Mouse (Mus musculus) fat pad, adult 2 months (tissue): ENCODE measurements at regions not wholly inside any gene's neighbourhood (a gene's known extent, or its start where the extent isn't known, plus 50 kb on each side); places are given as distances from the start of the nearest gene placed in this dataset.

Experiments
- DNase-seq: peaks from one replicate; pipeline ENCODE4 v3.0.0-alpha.2; 2011; ENCODE audit warnings: low read depth, low spot score; ENCODE audit errors: extremely low read depth

DNA sequence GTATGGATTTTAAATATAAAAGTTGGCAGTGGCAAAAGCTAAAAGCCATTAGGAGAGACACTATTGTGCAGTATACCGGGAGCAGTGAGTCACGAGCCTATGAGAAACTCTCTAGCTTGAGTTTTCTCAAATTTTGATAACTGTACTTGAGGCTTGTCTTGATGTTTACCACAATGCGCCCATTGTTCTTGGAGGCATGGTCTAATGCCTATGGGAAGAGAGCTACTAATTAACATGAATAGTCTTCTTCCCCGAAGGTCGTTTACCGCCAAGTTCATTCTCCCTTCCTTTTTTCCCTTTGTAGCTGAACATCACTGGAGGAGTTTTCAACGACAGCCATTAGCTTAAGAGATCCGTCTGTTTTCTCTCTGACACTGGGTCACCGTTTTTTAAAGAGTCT is 153.2 kb upstream of the Prox1 start:
- no peak for DNase-seq

DNA sequence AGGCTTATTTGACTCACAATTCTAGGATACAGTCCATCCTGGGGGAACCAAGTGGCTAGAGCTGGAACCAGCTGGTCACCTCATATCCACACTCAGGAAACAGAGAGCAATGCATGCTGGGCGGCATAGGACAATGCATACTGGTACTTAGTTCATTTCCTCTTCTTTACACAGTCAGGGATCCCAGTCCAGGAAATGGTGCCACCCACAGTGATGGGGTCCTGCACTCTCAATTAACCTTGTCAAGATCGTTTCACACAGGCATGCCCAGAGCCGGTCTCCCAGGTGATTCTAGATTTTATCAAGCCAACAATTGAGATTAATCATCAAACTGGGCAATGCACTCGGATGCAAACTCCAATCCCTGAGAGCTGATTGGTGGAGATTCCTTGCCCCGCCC is 145.7 kb upstream of the Prox1 start:
- DNase-seq = no peak

DNA sequence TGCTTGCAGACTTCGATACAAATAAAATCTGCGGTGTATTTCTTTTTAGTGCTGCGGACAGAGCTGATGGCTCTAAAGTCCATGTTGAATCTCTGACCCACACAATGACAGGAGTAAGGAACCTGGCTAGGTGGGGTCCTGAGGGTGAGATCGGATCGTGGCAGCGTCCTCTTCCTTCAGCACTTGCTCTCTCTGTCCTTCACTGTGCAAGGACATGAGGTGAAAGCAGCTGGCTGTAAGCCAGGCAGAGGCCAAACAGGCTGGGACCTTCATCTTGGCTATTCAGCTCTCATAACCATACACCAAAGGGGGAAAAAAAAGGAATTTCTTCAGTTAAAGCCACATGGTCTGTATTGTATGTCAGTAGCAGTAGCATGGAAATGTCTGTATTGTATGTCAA is 139.3 kb upstream of the Prox1 start:
- no peak for DNase-seq

DNA sequence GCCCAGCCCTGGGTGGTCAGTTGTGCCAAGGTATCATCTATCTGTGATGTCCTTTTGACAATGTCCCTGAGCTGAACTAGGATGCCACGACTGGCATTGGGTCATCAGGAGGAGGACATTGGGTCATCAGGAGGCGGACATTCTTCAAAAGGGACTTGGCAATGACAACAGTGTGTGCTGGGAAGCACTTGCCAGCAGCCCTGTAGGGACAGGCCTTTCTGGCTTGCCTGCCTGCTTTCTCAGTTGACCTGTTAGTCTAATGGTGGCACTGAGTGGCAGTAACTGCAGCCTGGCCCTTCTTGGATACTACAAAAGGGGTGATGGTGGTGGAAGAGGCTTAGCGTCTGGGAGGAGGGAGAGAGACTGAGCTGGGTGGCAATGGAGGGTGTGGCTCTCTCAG is 137.2 kb upstream of the Prox1 start:
- DNase-seq = no peak

DNA sequence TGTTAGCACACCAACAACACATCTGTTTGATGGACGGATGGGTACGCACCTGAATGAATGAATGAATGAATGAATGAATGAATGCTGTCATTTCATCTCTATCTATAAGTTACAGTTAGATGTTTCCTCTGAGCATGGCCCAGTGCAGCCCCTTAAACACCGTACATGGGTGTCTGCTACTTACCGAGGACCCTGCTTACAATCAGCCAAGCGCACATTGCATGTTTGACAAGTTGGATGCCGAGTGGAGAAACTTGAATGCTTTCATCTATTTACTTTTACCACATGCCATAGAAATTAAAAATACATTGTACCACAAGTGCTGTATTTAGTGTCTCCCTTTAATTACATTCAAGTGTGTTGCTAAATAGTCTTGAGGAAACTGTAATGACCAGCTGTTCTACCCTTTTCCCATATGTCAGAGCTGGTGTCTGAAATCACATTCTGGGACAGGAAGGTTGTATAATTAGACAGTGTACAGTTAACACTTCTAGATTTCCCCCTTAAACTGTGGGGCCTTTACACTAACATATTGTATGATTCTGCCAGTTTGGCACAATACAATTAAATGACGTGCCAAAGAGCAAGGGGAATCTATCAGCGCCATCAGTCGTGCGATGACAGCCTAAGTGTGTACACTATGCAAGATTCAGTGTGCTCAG is 127.3 kb upstream of the Prox1 start:
- DNase-seq = no peak

- no peak for DNase-seq
Measured at GRCm38 (mm10) chr1:190290061-190290460, 119.5 kb upstream of the Prox1 start.

GRCm38 (mm10) chr1:190286481-190287145 is 116.1 kb upstream of the Prox1 start:
- no peak for DNase-seq

GRCm38 (mm10) chr1:190285636-190286035 is 115.1 kb upstream of the Prox1 start:
- no peak for DNase-seq

- no peak for DNase-seq
Measured at GRCm38 (mm10) chr1:190285049-190285448, 114.5 kb upstream of the Prox1 start.

DNA sequence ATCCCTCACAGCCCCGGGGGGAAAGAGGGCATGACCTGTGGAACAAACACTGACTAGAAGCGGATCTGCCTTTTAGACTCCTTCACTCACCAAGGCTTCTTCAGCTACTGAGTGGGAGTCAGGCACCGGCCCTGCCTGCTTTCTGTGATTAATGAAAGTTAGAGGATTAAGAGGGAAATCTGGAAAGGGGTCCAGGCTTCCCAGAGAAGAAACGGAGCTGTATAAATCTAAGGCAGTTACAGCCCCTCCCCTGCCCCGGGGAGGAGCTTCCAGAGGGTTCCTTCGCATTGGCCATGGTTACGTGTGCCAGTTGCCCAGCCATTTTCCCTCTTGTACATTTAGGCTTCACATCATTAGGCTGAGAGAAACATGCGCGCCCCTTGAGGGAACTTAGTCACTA is 113.6 kb upstream of the Prox1 start:
- no peak for DNase-seq

- DNase-seq = no peak
Measured at GRCm38 (mm10) chr1:190280081-190280858, 109.8 kb upstream of the Prox1 start.

DNA sequence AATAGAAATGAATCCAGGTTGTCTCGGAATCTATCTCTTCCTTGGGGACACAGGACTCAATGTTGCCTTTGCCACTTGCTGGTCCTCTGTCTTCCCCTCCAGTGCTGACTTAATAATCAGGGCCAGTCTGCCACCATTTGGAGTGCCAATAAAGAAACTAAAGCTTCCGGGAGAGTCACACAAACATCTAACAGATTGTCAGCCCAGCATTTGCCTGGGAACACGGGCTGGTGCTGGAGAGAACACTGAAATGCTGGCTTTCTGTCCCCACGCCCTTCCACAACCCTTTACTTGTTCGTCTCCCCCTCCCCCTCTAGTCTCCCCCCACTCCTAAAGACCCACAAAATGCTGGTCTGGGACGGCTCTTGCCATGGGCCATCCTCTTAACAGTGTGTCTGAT is 104.4 kb upstream of the Prox1 start:
- no peak for DNase-seq

DNA sequence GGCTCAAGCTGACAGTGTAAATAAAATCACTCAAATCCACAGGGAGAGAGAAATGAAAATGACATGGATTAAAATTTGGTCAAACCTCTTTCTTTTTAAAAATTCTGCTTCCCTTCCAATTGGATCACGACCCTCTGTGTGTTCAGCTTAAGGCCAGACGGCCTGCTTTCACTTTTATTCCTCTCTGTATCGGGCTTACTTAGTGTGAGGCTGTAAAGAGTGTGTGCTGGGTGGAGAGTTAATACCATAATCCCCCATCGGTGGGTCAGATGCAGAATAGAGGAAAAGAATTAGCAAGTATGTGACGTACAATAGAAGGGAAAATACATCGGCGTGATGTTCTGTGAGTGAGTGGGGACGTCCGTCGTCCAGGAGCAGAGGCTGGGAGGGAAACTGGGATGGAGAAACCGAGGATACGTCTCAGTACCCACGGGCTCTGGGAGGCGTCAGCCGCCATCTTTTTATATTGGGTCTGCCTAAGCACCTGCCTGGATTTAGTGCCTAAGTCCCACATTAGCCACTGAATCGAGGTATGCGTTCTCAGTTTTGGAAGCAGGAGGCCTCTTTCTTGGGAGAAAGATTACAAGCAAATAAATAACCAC is 100.4 kb upstream of the Prox1 start:
- DNase-seq = no peak

DNA sequence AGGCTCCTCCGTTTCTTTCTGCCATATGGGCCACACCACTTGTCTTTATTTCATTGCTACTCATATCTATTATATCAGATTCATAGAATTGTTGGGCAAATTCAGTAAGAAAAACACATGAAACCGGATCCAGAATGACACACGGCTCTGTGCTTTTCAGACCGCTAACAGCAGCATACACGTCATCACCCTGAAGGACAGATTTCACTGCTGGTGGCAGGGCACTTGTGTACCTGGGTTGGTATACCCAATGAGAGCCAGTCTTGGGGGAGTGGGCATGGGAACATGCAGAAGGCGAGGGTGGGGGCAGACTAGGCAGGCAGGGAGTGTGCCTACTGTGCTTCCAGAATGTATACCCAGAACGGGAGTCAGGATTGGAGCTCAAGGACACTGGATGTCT is 98.7 kb upstream of the Prox1 start:
- DNase-seq = no peak

DNA sequence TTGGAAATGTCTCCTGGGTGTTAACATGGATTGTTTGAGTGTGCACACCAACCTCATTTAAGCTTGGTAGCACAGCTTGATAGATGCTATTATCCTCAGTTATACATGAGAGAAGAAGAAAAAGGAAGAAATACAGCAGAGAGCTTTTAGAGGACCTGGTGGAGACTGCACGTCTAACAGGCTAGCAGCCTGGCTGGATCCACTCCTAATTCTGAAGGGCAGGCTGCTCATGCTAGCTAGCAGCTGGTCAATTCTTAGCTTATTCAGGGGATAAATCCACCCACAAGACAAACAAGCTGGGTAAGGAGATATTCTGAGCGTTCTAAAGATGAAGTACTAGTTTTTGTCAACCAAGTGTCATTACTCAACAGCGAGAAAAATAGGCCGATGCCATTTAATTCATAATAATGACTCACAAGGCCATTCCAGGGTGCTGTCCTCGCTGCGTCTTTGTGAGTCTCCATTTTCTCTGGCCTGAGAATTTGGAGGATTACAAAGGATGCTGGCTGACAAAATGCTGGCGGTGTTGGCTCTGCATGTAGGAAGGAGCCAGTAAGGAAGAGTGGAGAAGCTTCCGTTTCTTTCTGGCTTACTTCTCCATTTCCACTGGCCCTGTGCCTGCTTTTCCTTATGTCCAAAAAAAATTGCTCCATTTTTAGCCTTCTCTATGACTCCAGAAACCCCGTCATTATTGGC is 94.7 kb upstream of the Prox1 start:
- DNase-seq = no peak

- no peak for DNase-seq
Measured at GRCm38 (mm10) chr1:190264501-190264900, 94.0 kb upstream of the Prox1 start.

DNA sequence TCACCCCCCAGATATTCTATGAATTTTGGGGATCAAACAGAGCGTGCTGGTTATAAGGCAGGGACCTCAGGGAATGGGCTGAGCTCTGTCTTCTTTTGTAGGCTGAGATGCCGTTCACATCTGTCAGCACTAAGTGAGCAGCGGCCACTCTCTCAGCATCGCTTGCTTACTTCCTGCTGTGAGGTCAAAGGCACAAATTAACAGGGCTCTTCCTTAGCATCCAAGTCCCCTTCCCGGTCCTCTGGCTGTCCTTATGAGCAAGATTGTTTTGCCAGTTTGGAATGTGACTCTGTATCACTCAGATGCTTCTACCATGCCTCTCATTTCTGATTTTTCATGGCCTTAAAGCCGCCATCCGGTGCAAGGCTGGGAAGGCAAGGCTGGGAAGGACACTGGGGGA is 93.1 kb upstream of the Prox1 start:
- DNase-seq = no peak

DNA sequence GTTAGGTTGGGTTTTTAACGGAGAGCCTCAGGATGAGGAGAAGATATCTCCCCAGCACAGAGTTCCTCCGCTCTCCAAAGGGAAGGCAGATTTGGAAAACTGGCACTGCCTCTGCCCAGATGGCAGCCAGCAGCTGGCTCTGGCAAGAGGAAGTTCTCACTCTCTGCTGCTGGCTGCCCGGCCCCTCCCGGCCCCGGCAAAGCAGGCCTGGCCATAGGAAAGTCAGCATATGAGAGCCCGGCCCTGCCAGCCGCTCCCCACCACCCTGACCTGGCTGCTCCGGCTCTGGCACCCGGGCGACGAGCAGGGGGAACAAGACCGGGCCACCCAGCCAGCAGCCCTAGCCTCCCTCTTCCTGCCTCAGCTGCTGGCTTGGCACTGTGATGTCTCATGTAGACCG is 89.1 kb upstream of the Prox1 start:
- DNase-seq = no peak

DNA sequence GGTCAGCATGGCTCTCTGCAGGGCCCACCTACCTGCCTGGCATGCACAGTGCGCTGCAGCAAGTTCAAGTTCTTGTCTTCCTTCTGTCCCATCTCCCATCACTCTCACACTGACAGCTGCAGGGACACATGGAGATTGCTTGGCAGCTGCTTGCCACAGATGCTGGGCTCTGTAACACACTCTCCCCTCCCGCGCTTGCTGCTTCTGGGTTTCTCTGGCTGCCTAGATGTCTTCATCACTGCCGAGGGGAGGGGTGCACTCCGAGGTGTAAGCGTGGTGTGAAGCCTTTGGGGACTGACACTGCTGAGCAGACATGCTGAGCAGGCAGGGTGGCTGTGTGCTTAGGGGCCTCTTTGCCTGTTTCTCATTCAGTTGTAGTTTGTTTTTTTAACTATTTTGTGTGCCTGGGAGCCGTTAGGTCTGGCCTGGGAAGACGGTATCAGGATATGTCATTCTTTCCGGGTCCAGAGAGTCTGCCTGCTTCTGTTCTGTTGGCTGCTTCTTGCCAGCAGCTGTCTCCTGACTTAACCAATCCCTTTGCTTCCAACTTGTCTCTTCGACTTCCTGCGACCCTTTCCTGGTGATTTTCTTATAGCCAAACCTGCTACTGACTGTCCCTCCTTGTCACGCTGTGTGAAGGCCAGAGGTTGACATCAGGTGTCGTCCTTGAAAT is 80.2 kb upstream of the Prox1 start:
- DNase-seq = no peak

- no peak for DNase-seq
Measured at GRCm38 (mm10) chr1:190242526-190242925, 72.0 kb upstream of the Prox1 start.

GRCm38 (mm10) chr1:190239796-190240195 is 69.3 kb upstream of the Prox1 start:
- no peak for DNase-seq
